Mouse (Mus musculus) bone marrow macrophage, adult 2 months (primary cell): ENCODE measurements around the gene Gm49325.

Experiments used
- CTCF ChIP-seq: IDR thresholded peaks from 2 replicates; pipeline ENCODE4 v1.5.1; 2012; ENCODE audit warnings: low read depth, mild to moderate bottlenecking, low read length, moderate library complexity
- POLR2A ChIP-seq: IDR thresholded peaks from 2 replicates; pipeline ENCODE4 v1.6.1; 2012; ENCODE audit warnings: mild to moderate bottlenecking, low read depth, low read length, borderline replicate concordance

DNA sequence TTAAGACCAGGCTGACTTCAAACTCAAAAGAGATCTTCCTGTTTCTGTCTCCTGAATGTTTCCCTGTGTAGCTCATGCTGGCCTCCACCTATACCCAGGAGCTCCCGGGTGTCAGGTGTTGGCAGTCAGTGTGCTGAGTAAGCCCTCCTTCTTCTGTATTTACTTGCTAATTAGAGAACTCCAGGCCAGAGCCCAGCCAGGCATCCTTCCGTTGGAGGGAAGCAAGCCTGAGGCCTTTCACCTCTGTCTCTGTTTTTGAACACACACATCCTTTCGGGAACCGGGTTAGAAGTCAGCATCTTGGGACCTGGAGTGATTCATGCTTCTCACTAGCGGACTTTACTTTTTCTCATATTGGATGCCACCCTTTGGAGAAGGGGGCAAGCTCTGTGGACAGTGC lies 1.4 kb downstream of the Gm49325 start:
- TF ChIP-seq CTCF (no peak), POLR2A (no peak)
